Mouse (Mus musculus) myocyte (in vitro differentiated cells): ENCODE data around the gene Kcne1l.

Source experiments
- E2F4 ChIP-seq: IDR thresholded peaks from one replicate; pipeline ENCODE4 v1.6.1; 2011; ENCODE audit warnings: mild to moderate bottlenecking, control low read depth, moderate library complexity; ENCODE audit not compliant: insufficient read depth
- POLR2A ChIP-seq: IDR thresholded peaks from one replicate; pipeline ENCODE4 v1.6.1; 2011; ENCODE audit warnings: low read depth, mild to moderate bottlenecking, control low read depth, moderate library complexity; ENCODE audit not compliant: insufficient read length

DNA sequence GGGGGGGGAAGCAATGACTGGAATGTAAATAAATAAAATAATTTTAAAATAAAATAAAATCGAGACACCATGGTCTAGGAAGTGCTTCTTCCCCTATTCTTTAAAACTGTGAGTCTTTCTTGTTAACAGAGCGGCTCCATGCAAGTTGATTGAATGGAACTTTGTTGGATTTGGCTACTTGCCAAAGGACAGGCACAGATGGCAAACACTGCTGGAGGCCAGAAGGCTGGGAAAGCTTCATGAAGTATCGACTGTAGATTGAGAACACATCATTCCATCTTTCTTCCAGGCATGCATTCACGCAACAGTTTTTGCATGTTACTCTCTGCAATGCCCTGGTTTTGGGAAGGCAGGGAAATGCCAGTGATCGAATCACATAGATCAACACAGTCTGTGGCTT is 4.3 kb upstream of the Kcne1l start:
- TF ChIP-seq E2F4 (no peak), POLR2A (no peak)
